Mouse (Mus musculus) left cerebral cortex, adult 8-10 months (tissue): ENCODE measurements around the gene Acot3. TPM values are rescaled to one million over a fixed set of nuclear protein-coding genes. Genes with fewer than 3 reads are reported as not detected.

Experiments
- DNase-seq, 2 experiments: peaks; one replicate each; pipeline ENCODE4 v3.0.0; 2022; ENCODE audit warnings: low spot score in 2 of 2
- total RNA-seq, 4 experiments: library from RNA; stranded (reverse); gene quantifications; 2 replicates each; pipeline ENCODE4 v1.2.4; 2022

Acot3 gene
- total RNA-seq, 4 experiments from 2014 or later, result 2.0 to 3.2 (median 2.5) TPM

DNA sequence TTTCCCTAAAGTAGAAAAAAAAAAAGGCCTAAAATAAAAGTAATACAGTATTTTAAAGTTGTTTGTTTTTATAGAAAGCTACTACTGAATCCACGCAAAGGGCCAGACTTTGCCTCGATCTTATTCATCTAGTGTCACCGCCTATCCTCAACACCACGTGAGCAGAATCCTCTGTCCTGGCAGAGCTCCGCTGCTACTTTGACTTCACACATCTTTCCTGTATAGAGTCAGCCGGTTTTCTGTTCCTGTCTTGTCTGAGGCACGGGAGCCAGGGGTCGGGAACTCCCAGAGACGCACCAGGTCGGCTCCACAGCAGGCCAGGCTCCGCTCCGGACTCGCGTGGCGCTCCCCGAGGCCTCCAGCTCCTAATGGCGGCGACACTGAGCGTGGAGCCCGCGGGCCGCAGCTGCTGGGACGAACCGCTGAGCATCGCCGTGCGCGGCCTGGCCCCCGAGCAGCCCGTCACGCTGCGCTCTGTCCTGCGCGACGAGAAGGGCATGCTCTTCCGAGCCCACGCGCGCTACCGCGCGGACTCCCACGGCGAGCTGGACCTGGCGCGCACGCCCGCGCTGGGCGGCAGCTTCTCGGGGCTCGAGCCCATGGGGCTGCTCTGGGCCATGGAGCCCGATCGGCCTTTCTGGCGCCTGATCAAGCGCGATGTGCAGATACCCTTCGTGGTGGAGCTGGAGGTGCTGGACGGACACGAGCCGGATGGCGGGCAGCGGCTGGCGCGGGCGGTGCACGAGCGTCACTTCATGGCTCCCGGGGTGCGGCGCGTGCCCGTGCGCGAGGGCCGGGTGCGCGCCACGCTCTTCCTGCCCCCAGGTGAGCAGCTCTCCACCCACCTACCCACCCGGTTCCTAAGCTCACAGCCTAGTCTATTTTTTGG is 48.9 kb downstream of the Acot3 start, which contains the start of gene Acot6:
Gene Acot6 (plus strand): TSS at position 51 of the 889 bp plus-strand sequence.
- DNase-seq, result peak in 1 of 2 experiments; percentile 32

DNA sequence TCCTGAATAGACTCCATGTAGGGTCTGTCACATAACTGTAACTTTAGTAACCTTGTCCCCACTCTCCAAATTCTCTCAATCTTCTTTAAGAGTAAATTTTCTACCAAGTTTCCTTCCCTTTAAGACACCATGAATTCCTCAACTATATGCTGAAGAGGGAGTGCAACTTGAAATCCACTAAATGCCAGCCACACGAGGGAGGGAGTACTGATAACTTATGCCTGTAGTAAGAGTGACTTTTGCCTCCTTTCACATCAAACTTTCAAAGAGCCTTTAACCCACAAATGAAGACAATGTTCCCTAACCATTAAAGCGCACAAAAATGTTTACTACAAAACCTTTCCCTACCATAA is 49.5 kb downstream of the Acot3 start:
- no peak for DNase-seq

DNA sequence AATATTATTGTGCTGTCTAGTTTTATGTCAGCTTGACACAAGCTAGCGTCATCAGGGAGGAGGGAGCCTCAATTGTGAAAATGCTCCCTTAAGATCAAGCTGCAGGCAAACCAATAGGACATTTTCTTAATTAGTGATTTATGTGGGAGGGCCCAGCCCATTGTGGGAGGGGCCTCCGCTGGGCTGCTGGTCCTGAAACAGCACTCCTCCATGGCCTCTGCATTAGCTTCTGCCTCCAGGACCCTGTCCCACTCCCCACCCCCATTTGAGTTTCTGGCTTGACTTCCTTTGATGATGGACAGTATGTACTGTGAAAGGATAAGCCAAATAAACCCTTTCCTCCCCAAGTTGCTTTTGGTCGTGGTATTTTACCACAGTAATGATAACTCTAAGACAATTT is 55.1 kb downstream of the Acot3 start:
- DNase-seq, result no peak

DNA sequence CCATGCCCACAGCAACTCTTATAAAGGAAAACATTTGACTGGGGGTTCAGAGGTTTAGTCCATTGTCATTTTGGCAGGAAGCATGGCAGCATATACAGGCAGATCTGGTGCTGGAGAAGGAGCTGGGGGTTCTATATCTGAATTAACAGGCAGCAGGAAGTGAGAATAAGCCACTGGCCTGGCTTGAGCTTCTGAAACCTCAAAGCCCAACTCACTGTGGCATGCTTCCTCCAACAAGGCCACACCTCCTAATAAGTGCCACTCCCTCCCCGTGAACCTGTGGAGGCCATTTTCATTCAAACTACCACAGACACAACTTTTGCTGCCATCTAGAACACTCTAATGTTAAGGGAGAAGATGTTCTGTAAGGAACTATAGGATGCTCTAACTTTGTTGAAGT is 55.7 kb downstream of the Acot3 start:
- no peak for DNase-seq

DNA sequence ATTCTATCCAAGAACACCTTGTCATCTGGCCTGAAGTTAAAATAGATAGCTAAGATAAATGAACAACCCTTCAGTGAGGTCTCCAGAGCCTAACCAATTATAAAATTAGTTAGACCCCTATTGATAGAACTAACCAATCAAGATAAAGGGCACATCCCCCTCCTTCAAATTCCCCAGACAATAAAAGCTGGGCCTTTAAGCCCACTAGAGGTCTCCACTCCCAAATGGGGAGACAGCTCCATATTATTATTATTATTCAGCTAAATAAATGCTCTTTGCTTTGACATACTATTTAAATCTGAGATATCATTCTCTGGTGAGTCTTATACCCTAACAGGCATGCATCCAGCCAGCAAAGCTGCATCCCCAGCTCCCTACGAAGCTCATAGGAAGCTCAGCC is 58.0 kb downstream of the Acot3 start:
- no peak for DNase-seq

Other genes with a start within 250 kb of the Acot3 start
- gene Numb, start 130.2 kb upstream of the Acot3 start, total RNA-seq, result 10 to 100 TPM; 57.3 to 67.8 (median 60.5) TPM
- gene Riox1, start 101.5 kb upstream of the Acot3 start, total RNA-seq, result 10 to 100 TPM; 15.6 to 19.2 (median 16.2) TPM
- not detected for gene Heatr4, start 67.3 kb upstream of the Acot3 start, total RNA-seq
- 1 to 10 TPM; 8.1 to 9.4 (median 8.8) TPM for gene Acot2, start 64.3 kb upstream of the Acot3 start, total RNA-seq
- gene Acot1, start 42.7 kb upstream of the Acot3 start, total RNA-seq, result 10 to 100 TPM; 13.7 to 20.6 (median 17.5) TPM
- gene Acot4, start 13.8 kb upstream of the Acot3 start, total RNA-seq, result 1 to 10 TPM; 2.1 to 2.9 (median 2.3) TPM
- gene Gm49366, start 13.2 kb upstream of the Acot3 start, total RNA-seq, result 1 to 10 TPM in 1 of 4 experiments, not detected in 3; 1.3 TPM
- gene Acot5, start 17.2 kb downstream of the Acot3 start, total RNA-seq, result 1 to 10 TPM; 2.4 to 3.7 (median 3.5) TPM
- 1 to 10 TPM; 4.1 to 4.9 (median 4.1) TPM for gene Acot6, start 48.5 kb downstream of the Acot3 start, total RNA-seq
- 10 to 100 TPM; 72.6 to 93.3 (median 83.6) TPM for gene Dnal1, start 62.2 kb downstream of the Acot3 start, total RNA-seq
- gene Pnma1, start 96.3 kb downstream of the Acot3 start, total RNA-seq, result 1 to 10 TPM; 5.1 to 6.3 (median 5.8) TPM
- gene Elmsan1, start 166.7 kb downstream of the Acot3 start, total RNA-seq, result 10 to 100 TPM; 17.8 to 23.3 (median 20.3) TPM
- gene Ptgr2, start 233.1 kb downstream of the Acot3 start, total RNA-seq, result 10 to 100 TPM; 37.4 to 42.8 (median 42.2) TPM